ENCODE assay signal across 8 mouse cellular contexts in genomic region chr6:8446786-8447185, GRCm38 (mm10).
DNase-seq lines count a peak whose midpoint lies in the region; ATAC-seq lines count a peak whose summit lies in the region.

No protein-coding gene starts in this region.

- H3K36me3 ChIP-seq in embryonic facial prominence, embryonic 11.5 days (replicated peaks; ENCODE audit: control insufficient read depth, insufficient read depth, low read depth, low read length) = no peaks in the 10 kb centered on the region
- H3K36me3 ChIP-seq in heart, embryonic 12.5 days = no peaks in the 10 kb centered on the region
- no peaks in the 10 kb centered on the region for H3K36me3 ChIP-seq in neural tube, embryonic 12.5 days

- no peak overlapping the region for H3K4me3 ChIP-seq in embryonic facial prominence, embryonic 11.5 days (ENCODE audit: low read depth, low read length)
- no peak overlapping the region for H3K4me3 ChIP-seq in heart, embryonic 12.5 days
- H3K4me3 ChIP-seq in neural tube, embryonic 12.5 days = no peak overlapping the region

- H3K9me3 ChIP-seq in embryonic facial prominence, embryonic 11.5 days (replicated peaks; ENCODE audit: control insufficient read depth, low read length) = no peaks in the 10 kb centered on the region
- 0 out of 2 replicates have a peak, but pooled peaks cover 3% of the 10 kb centered on the region for H3K9me3 ChIP-seq in heart, embryonic 12.5 days (replicated peaks)
- no peaks in the 10 kb centered on the region for H3K9me3 ChIP-seq in neural tube, embryonic 12.5 days

- no peak overlapping the region for H3K9ac ChIP-seq in embryonic facial prominence, embryonic 11.5 days (replicated peaks; ENCODE audit: low read length)
- no peak overlapping the region for H3K9ac ChIP-seq in heart, embryonic 12.5 days
- no peak overlapping the region for H3K9ac ChIP-seq in neural tube, embryonic 12.5 days

- H3K4me2 ChIP-seq in embryonic facial prominence, embryonic 11.5 days (ENCODE audit: low read depth, low read length) = no peak overlapping the region
- no peak overlapping the region for H3K4me2 ChIP-seq in heart, embryonic 12.5 days
- H3K4me2 ChIP-seq in neural tube, embryonic 12.5 days (replicated peaks) = no peak overlapping the region

- intact Hi-C loops in left cerebral cortex, postnatal 36 days (cut with DNase I) = no loop called here

- H3K27me3 ChIP-seq in embryonic facial prominence, embryonic 11.5 days (ENCODE audit: control insufficient read depth, insufficient read depth, low read length) = no peaks in the 10 kb centered on the region
- no peaks in the 10 kb centered on the region for H3K27me3 ChIP-seq in heart, embryonic 12.5 days (replicated peaks)
- no peaks in the 10 kb centered on the region for H3K27me3 ChIP-seq in neural tube, embryonic 12.5 days (replicated peaks)

- 36% methylated on average over 5 of the region's 5 CpGs for WGBS in embryonic facial prominence, embryonic 11.5 days
- 25% methylated on average over 5 of the region's 5 CpGs for WGBS in heart, embryonic 12.5 days
- 26% methylated on average over 5 of the region's 5 CpGs for WGBS in neural tube, embryonic 12.5 days

- H3K4me1 ChIP-seq in embryonic facial prominence, embryonic 11.5 days (ENCODE audit: control insufficient read depth, insufficient read depth, low read length) = no peaks in the 10 kb centered on the region
- peaks cover 7% of the 10 kb centered on the region; the same call in 1 of the 2 replicates for H3K4me1 ChIP-seq in heart, embryonic 12.5 days (replicated peaks)
- peaks cover 15% of the 10 kb centered on the region for H3K4me1 ChIP-seq in neural tube, embryonic 12.5 days

- DNase-seq in left cerebral cortex, adult 11 months (ENCODE audit: low spot score) = peak; percentile 39
- no peak for DNase-seq in left cerebral cortex, adult 18-20 months (ENCODE audit: low spot score in 2 of 2)
- DNase-seq in embryonic facial prominence, embryonic 11.5 days (ENCODE audit: low spot score) = peak; percentile 6
- peak; percentile 14 to 20 for DNase-seq in left cerebral cortex, postnatal 36 days (ENCODE audit: low spot score in 2 of 2)

- no peak overlapping the region for H3K27ac ChIP-seq in embryonic facial prominence, embryonic 11.5 days (replicated peaks; ENCODE audit: low read depth, low read length)
- peak overlapping the region; percentile 44 for H3K27ac ChIP-seq in heart, embryonic 12.5 days (ENCODE audit: poor library complexity, severe bottlenecking)
- H3K27ac ChIP-seq in neural tube, embryonic 12.5 days = no peak overlapping the region

- ATAC-seq in embryonic facial prominence, embryonic 11.5 days (replicated peaks; ENCODE audit: insufficient number of reproducible peaks, low FRiP score, low TSS enrichment, low read depth) = no peak
- ATAC-seq in heart, embryonic 12.5 days (ENCODE audit: insufficient number of reproducible peaks, low FRiP score) = peak; percentile 45; the same call in 1 of the 2 replicates
- peak; percentile 75 for ATAC-seq in neural tube, embryonic 12.5 days (ENCODE audit: low FRiP score, low read depth)
- no peak for ATAC-seq in inflammation-experienced regulatory T-cells, adult 6 months
- no peak for ATAC-seq in erythroblast, adult 5-6 weeks (replicated peaks; ENCODE audit: low FRiP score, poor library complexity, severe bottlenecking)

Comparison
In these comparisons a context has a peak if more than half of its experiments do, and no peak if none do; other contexts are left out.
1. DNase-seq: peak in left cerebral cortex, adult 11 months (single experiment), embryonic facial prominence, embryonic 11.5 days (single experiment) and left cerebral cortex, postnatal 36 days (2 of 2); none in left cerebral cortex, adult 18-20 months (0 of 2).
2. ATAC-seq: peak in heart, embryonic 12.5 days (single experiment) and neural tube, embryonic 12.5 days (single experiment); none in embryonic facial prominence, embryonic 11.5 days (single experiment), inflammation-experienced regulatory T-cells, adult 6 months (single experiment) and erythroblast, adult 5-6 weeks (single experiment).